Mouse (Mus musculus): ENCODE data around the gene Vmn2r118. TPM values are rescaled to one million over a fixed set of nuclear protein-coding genes. Genes with fewer than 3 reads are reported as not detected.

The Vmn2r118 gene
- not detected in 2 replicates for polyA plus RNA-seq (2014; fragmentation: Nextera tagmentation; extraction: Ambion mirVana)

- Histone ChIP-seq H3K9ac (no peak within 1 kb of the TSS), H3K36me3 (ENCODE audit: insufficient read depth) (no peaks in the 10 kb centered on the region), H3K27me3 (ENCODE audit: insufficient read depth, low read length) (no peaks in the 10 kb centered on the region), H3K9me3 (ENCODE audit: low read depth, low read length) (no peaks in the 10 kb centered on the region), H3K4me3 (ENCODE audit: low read depth, low read length) (no peak within 1 kb of the TSS), H3K4me1 (ENCODE audit: insufficient read depth) (no peaks in the 10 kb centered on the region), H3K27ac (ENCODE audit: low read depth) (no peak within 1 kb of the TSS), H3K4me2 (no peak within 1 kb of the TSS)
- DNase-seq: no peak
- WGBS: 84% methylated on average over 3 of the region's 3 CpGs
- no peak for ATAC-seq (ENCODE audit: insufficient read depth)
- no peak for TF ChIP-seq CTCF (IDR thresholded peaks at IDR 0.05; ENCODE audit: low read depth)
These were observed at the start of gene Vmn2r118 for GRCm38 (mm10) chr17:55625092-55625491. Gene Vmn2r118, minus strand, starts transcription at chr17:55625192.

- no peak overlapping the region for H3K9ac ChIP-seq
- TF ChIP-seq CTCF (IDR thresholded peaks at IDR 0.05; ENCODE audit: low read depth): no peak
- H3K4me3 ChIP-seq (ENCODE audit: low read depth, low read length): no peak overlapping the region
- H3K27ac ChIP-seq (ENCODE audit: low read depth): no peak overlapping the region
- no peaks in the 10 kb centered on the region for H3K27me3 ChIP-seq (ENCODE audit: insufficient read depth, low read length)
- H3K4me2 ChIP-seq: no peak overlapping the region
- DNase-seq: no peak
- H3K9me3 ChIP-seq (ENCODE audit: low read depth, low read length): no peaks in the 10 kb centered on the region
- H3K4me1 ChIP-seq (ENCODE audit: insufficient read depth): no peaks in the 10 kb centered on the region
- 77% methylated on average over 2 of the region's 2 CpGs for WGBS
- no peak for ATAC-seq (ENCODE audit: insufficient read depth)
- peaks cover 24% of the 10 kb centered on the region for H3K36me3 ChIP-seq (ENCODE audit: insufficient read depth)
These were observed 36.1 kb upstream of the Vmn2r118 start for GRCm38 (mm10) chr17:55661099-55661498.

- Histone ChIP-seq H3K4me3 (ENCODE audit: low read depth, low read length) (no peak overlapping the region), H3K4me1 (ENCODE audit: insufficient read depth) (no peaks in the 10 kb centered on the region), H3K36me3 (ENCODE audit: insufficient read depth) (no peaks in the 10 kb centered on the region), H3K27me3 (ENCODE audit: insufficient read depth, low read length) (no peaks in the 10 kb centered on the region), H3K4me2 (no peak overlapping the region), H3K9me3 (ENCODE audit: low read depth, low read length) (no peaks in the 10 kb centered on the region), H3K9ac (no peak overlapping the region), H3K27ac (ENCODE audit: low read depth) (no peak overlapping the region)
- WGBS: 45% methylated on average over 1 of the region's 1 CpGs
- no peak for ATAC-seq (ENCODE audit: insufficient read depth)
- no peak for DNase-seq
- no peak for TF ChIP-seq CTCF (IDR thresholded peaks at IDR 0.05; ENCODE audit: low read depth)
These were observed 34.2 kb downstream of the Vmn2r118 start for GRCm38 (mm10) chr17:55590838-55591237.

- no peaks in the 10 kb centered on the region for H3K9me3 ChIP-seq (ENCODE audit: low read depth, low read length)
- no peak for DNase-seq
- 68% methylated on average over 2 of the region's 2 CpGs for WGBS
- H3K4me1 ChIP-seq (ENCODE audit: insufficient read depth): no peaks in the 10 kb centered on the region
- H3K27ac ChIP-seq (ENCODE audit: low read depth): no peak overlapping the region
- H3K4me2 ChIP-seq: no peak overlapping the region
- no peaks in the 10 kb centered on the region for H3K27me3 ChIP-seq (ENCODE audit: insufficient read depth, low read length)
- ATAC-seq (ENCODE audit: insufficient read depth): no peak
- H3K4me3 ChIP-seq (ENCODE audit: low read depth, low read length): no peak overlapping the region
- no peaks in the 10 kb centered on the region for H3K36me3 ChIP-seq (ENCODE audit: insufficient read depth)
- H3K9ac ChIP-seq: no peak overlapping the region
- TF ChIP-seq CTCF (IDR thresholded peaks at IDR 0.05; ENCODE audit: low read depth): no peak
These were observed 63.2 kb downstream of the Vmn2r118 start for GRCm38 (mm10) chr17:55561774-55562173.

GRCm38 (mm10) chr17:55548476-55548875, 76.5 kb downstream of the Vmn2r118 start:
- Histone ChIP-seq H3K27me3 (ENCODE audit: insufficient read depth, low read length) (no peaks in the 10 kb centered on the region), H3K4me1 (ENCODE audit: insufficient read depth) (no peaks in the 10 kb centered on the region), H3K4me3 (ENCODE audit: low read depth, low read length) (no peak overlapping the region), H3K27ac (ENCODE audit: low read depth) (no peak overlapping the region), H3K36me3 (ENCODE audit: insufficient read depth) (no peaks in the 10 kb centered on the region), H3K9ac (no peak overlapping the region), H3K9me3 (ENCODE audit: low read depth, low read length) (no peaks in the 10 kb centered on the region), H3K4me2 (no peak overlapping the region)
- DNase-seq (no peak), ATAC-seq (ENCODE audit: insufficient read depth) (no peak)
- 69% methylated on average over 1 of the region's 1 CpGs for WGBS
- TF ChIP-seq CTCF (IDR thresholded peaks at IDR 0.05; ENCODE audit: low read depth): no peak

Other genes starting within 250 kb of the Vmn2r118 start
- gene St6gal2, start 179.8 kb downstream of the Vmn2r118 start, polyA plus RNA-seq (2014; fragmentation: Nextera tagmentation; extraction: Ambion mirVana): 1.7 and 2.2 TPM in 2 replicates
- gene Pot1b, start 87.4 kb upstream of the Vmn2r118 start, polyA plus RNA-seq (2014; fragmentation: Nextera tagmentation; extraction: Ambion mirVana): 7.6 and 7.9 TPM in 2 replicates
- 0.20 TPM in 2 replicates for gene Adgre4, start 124.8 kb upstream of the Vmn2r118 start, polyA plus RNA-seq (2014; fragmentation: Nextera tagmentation; extraction: Ambion mirVana)

Data from lung, embryonic 14.5 days (tissue).